Mouse (Mus musculus) MEL (cell line): ENCODE measurements around the gene Gfpt2. TPM values are rescaled to one million over a fixed set of nuclear protein-coding genes. Genes with fewer than 3 reads are reported as not detected.

Source experiments
- DNase-seq: peaks from one replicate; pipeline ENCODE4 v3.0.0; 2011; ENCODE audit warnings: low read depth, low spot score
- H3K27ac ChIP-seq: 2 replicates; pipeline ENCODE4 v1.5.1; 2012; ENCODE audit warnings: low read depth, mild to moderate bottlenecking, control low read depth, low read length, moderate library complexity; ENCODE audit not compliant: control insufficient read depth
- H3K27me3 ChIP-seq, 2 experiments: fragments of 150-350 bp in 1 of 2; sonication (generic) in 1 of 2; 2 replicates each; pipeline ENCODE4 v1.6.1; 2012; ENCODE audit warnings: low read length in 2 of 2, mild to moderate bottlenecking in 2 of 2, improper control_type of control experiment in 1 of 2, moderate library complexity in 1 of 2; ENCODE audit not compliant: insufficient read depth in 2 of 2, control insufficient read depth in 1 of 2
- H3K36me3 ChIP-seq, 2 experiments: 2 replicates each; pipeline ENCODE4 v1.6.1; 2012 to 2014; ENCODE audit warnings: low read length in 2 of 2, improper control_type of control experiment in 1 of 2, inconsistent platforms in 1 of 2, mild to moderate bottlenecking in 1 of 2; ENCODE audit not compliant: insufficient read depth in 2 of 2, control insufficient read depth in 1 of 2
- H3K4me1 ChIP-seq, 2 experiments: fragments of 150-350 bp in 1 of 2; sonication (generic) in 1 of 2; 2 replicates each; pipeline ENCODE4 v1.6.1; 2012; ENCODE audit warnings: low read length in 2 of 2, improper control_type of control experiment in 1 of 2, mild to moderate bottlenecking in 1 of 2; ENCODE audit not compliant: insufficient read depth in 2 of 2, control insufficient read depth in 1 of 2
- H3K4me3 ChIP-seq, 2 experiments: fragments of 150-350 bp in 1 of 2; sonication (generic) in 1 of 2; 2 replicates each; pipeline ENCODE4 v1.5.1; 2012; ENCODE audit warnings: low read depth in 2 of 2, low read length in 2 of 2, mild to moderate bottlenecking in 2 of 2, moderate library complexity in 2 of 2, control low read depth in 1 of 2, improper control_type of control experiment in 1 of 2; ENCODE audit not compliant: control insufficient read depth in 1 of 2, insufficient read depth in 1 of 2
- H3K79me2 ChIP-seq: 2 replicates; pipeline ENCODE4 v1.6.1; 2012; ENCODE audit warnings: mild to moderate bottlenecking, low read length, moderate library complexity; ENCODE audit not compliant: control insufficient read depth, poor library complexity, insufficient read depth
- H3K9ac ChIP-seq: 2 replicates; pipeline ENCODE4 v1.6.1; 2012; ENCODE audit warnings: low read depth, mild to moderate bottlenecking, control low read depth, low read length, moderate library complexity; ENCODE audit not compliant: control insufficient read depth, poor library complexity, severe bottlenecking
- H3K9me3 ChIP-seq: fragments of 150-350 bp; sonication (generic); replicated peaks from 2 replicates; pipeline ENCODE4 v1.6.1; 2012; ENCODE audit warnings: mild to moderate bottlenecking, low read length, improper control_type of control experiment, moderate library complexity; ENCODE audit not compliant: insufficient read depth
- CTCF ChIP-seq, 3 experiments: IDR thresholded peaks in 2 of 3; conservative IDR thresholded peaks in 1 of 3; 2 replicates each; pipeline ENCODE4 v1.5.1; 2011 to 2012; ENCODE audit warnings: low read length in 3 of 3, low read depth in 2 of 3, mild to moderate bottlenecking in 2 of 3, improper control_type of control experiment in 1 of 3, inconsistent platforms in 1 of 3, mixed read lengths in 1 of 3, moderate library complexity in 1 of 3; ENCODE audit not compliant: control insufficient read depth in 1 of 3, insufficient read depth in 1 of 3, poor library complexity in 1 of 3, severe bottlenecking in 1 of 3
- ELF1 ChIP-seq: IDR thresholded peaks from 2 replicates; pipeline ENCODE4 v1.6.1; 2014; ENCODE audit warnings: low read depth, mild to moderate bottlenecking, inconsistent platforms, low read length, improper control_type of control experiment, moderate library complexity
- EP300 ChIP-seq, 2 experiments: IDR thresholded peaks; 2 replicates each; pipeline ENCODE4 v1.6.1; 2011; ENCODE audit warnings: improper control_type of control experiment in 2 of 2, low read length in 2 of 2, low read depth in 1 of 2, mild to moderate bottlenecking in 1 of 2
- ETS1 ChIP-seq: IDR thresholded peaks from 2 replicates; pipeline ENCODE4 v1.6.1; 2012; ENCODE audit warnings: low read depth, mild to moderate bottlenecking, inconsistent platforms, low read length, improper control_type of control experiment, moderate library complexity
- GATA1 ChIP-seq: IDR thresholded peaks from 2 replicates; pipeline ENCODE4 v1.6.1; 2011; ENCODE audit warnings: low read depth, low read length, improper control_type of control experiment
- KAT2A ChIP-seq: conservative IDR thresholded peaks from 2 replicates; pipeline ENCODE4 v1.6.1; 2012; ENCODE audit warnings: low read depth, low read length, improper control_type of control experiment, inconsistent platforms
- MAFK ChIP-seq: IDR thresholded peaks from 2 replicates; pipeline ENCODE4 v1.6.1; 2011; ENCODE audit warnings: low read depth, mild to moderate bottlenecking, low read length, improper control_type of control experiment, borderline replicate concordance
- MAX ChIP-seq: IDR thresholded peaks from 2 replicates; pipeline ENCODE4 v1.6.1; 2011; ENCODE audit warnings: low read length, improper control_type of control experiment
- MAZ ChIP-seq: IDR thresholded peaks from 2 replicates; pipeline ENCODE4 v1.6.1; 2012; ENCODE audit warnings: low read depth, mild to moderate bottlenecking, inconsistent platforms, low read length, improper control_type of control experiment
- MEF2A ChIP-seq: IDR thresholded peaks from 2 replicates; pipeline ENCODE4 v1.6.1; 2014; ENCODE audit warnings: low read depth, mild to moderate bottlenecking, inconsistent platforms, low read length, improper control_type of control experiment; ENCODE audit not compliant: poor library complexity, insufficient replicate concordance, severe bottlenecking; ENCODE audit errors: extremely low read depth
- MXI1 ChIP-seq: IDR thresholded peaks from 2 replicates; pipeline ENCODE4 v1.6.1; 2011; ENCODE audit warnings: mild to moderate bottlenecking, low read depth, low read length, improper control_type of control experiment
- NRF1 ChIP-seq: IDR thresholded peaks from 2 replicates; pipeline ENCODE4 v1.6.1; 2014; ENCODE audit warnings: low read depth, mild to moderate bottlenecking, inconsistent platforms, low read length, improper control_type of control experiment, moderate library complexity; ENCODE audit not compliant: poor library complexity, insufficient read depth, severe bottlenecking
- POLR2AphosphoS2 ChIP-seq: IDR thresholded peaks from 2 replicates; pipeline ENCODE4 v1.6.1; 2011; ENCODE audit warnings: low read length, improper control_type of control experiment
- RAD21 ChIP-seq: IDR thresholded peaks from 2 replicates; pipeline ENCODE4 v1.6.1; 2011; ENCODE audit warnings: mild to moderate bottlenecking, low read depth, low read length, improper control_type of control experiment
- SMC3 ChIP-seq: IDR thresholded peaks from 2 replicates; pipeline ENCODE4 v1.6.1; 2011; ENCODE audit warnings: low read depth, low read length, improper control_type of control experiment
- TBP ChIP-seq: IDR thresholded peaks from 2 replicates; pipeline ENCODE4 v1.8.0; 2011; ENCODE audit warnings: low read depth, low read length, improper control_type of control experiment
- UBTF ChIP-seq: IDR thresholded peaks from 2 replicates; pipeline ENCODE4 v1.6.1; 2012; ENCODE audit warnings: low read depth, mild to moderate bottlenecking, inconsistent platforms, low read length, improper control_type of control experiment, moderate library complexity, borderline replicate concordance; ENCODE audit not compliant: insufficient read depth
- USF2 ChIP-seq, 2 experiments: IDR thresholded peaks; 2 replicates each; pipeline ENCODE4 v1.6.1; 2011 to 2012; ENCODE audit warnings: improper control_type of control experiment in 2 of 2, low read length in 2 of 2, borderline replicate concordance in 1 of 2, inconsistent platforms in 1 of 2, low read depth in 1 of 2, mild to moderate bottlenecking in 1 of 2; ENCODE audit not compliant: insufficient read depth in 1 of 2
- ZC3H11A ChIP-seq: IDR thresholded peaks from 2 replicates; pipeline ENCODE4 v1.6.1; 2012; ENCODE audit warnings: low read depth, mild to moderate bottlenecking, inconsistent platforms, low read length, improper control_type of control experiment
- ZNF384 ChIP-seq: IDR thresholded peaks from 2 replicates; pipeline ENCODE4 v1.6.1; 2012; ENCODE audit warnings: low read depth, mild to moderate bottlenecking, inconsistent platforms, low read length, improper control_type of control experiment
- polyA plus RNA-seq, 2 experiments: library from polyadenylated mRNA; stranded (reverse) in 1 of 2; unstranded in 1 of 2; fragments of >175 nt in 1 of 2; fragments of >200 nt in 1 of 2; gene quantifications; 2 replicates each; pipeline versions ENCODE4 v1.2.1 to v1.2.4; 2012; ENCODE audit warnings: low replicate concordance in 2 of 2, low read depth in 1 of 2; ENCODE audit not compliant: insufficient read length in 2 of 2, insufficient read depth in 1 of 2, missing spikeins in 1 of 2
- total RNA-seq: library from RNA; depleted of rRNA; stranded (reverse); fragments of 300-350 nt; gene quantifications from 2 replicates; pipeline ENCODE4 v1.2.3, GENCODE M21; 2012

The Gfpt2 gene
- total and polyA plus RNA-seq, 3 experiments, result 4.0 to 8.0 TPM; not detected in 1

- TF ChIP-seq POLR2AphosphoS2, result peak; percentile 91; the same call in 1 of the 2 replicates
- peak; percentile 88 for TF ChIP-seq MXI1
- no peak for TF ChIP-seq MAFK
- TF ChIP-seq UBTF, result peak; percentile 92; the same call in 1 of the 2 replicates
- TF ChIP-seq, all 39 proteins: peak for 18
Measured at GRCm38 (mm10) chr11:49793619-49794341, at the start of gene Gfpt2 (continued).

GRCm38 (mm10) chr11:49744981-49745380 is 49.0 kb upstream of the Gfpt2 start:
- Histone ChIP-seq H3K36me3 (peaks cover 0 to 4% of the 10 kb centered on the region in 2 experiments; a peak in 2 of 4 replicates), H3K9ac (no peak overlapping the region), H3K4me1 (peaks cover 0 to 6% of the 10 kb centered on the region in 2 experiments; a peak in 1 of 4 replicates), H3K27ac (no peak overlapping the region), H3K4me3 (no peak overlapping the region), H3K9me3 (no peaks in the 10 kb centered on the region), H3K27me3 (peaks cover 0 to 1% of the 10 kb centered on the region in 2 experiments; a peak in 1 of 4 replicates), H3K79me2 (no peaks in the 10 kb centered on the region)
- DNase-seq, result no peak
- TF ChIP-seq MEF2A, result no peak
- no peak for TF ChIP-seq GATA1
- no peak for TF ChIP-seq ZC3H11A
- no peak for TF ChIP-seq NRF1
- TF ChIP-seq MAX, result no peak
- no peak for TF ChIP-seq USF2 (IDR thresholded peaks at IDR 0.05; ENCODE audit: borderline replicate concordance in 1 of 2, insufficient read depth in 1 of 2, low read depth in 1 of 2, low read length in 2 of 2)
- TF ChIP-seq TBP, result no peak

- no peak overlapping the region for H3K9ac ChIP-seq
- no peaks in the 10 kb centered on the region; a peak in 1 of 4 replicates for H3K4me1 ChIP-seq
- no peak overlapping the region for H3K27ac ChIP-seq
- DNase-seq, result no peak
- no peak overlapping the region for H3K4me3 ChIP-seq
- no peaks in the 10 kb centered on the region for H3K79me2 ChIP-seq
- H3K9me3 ChIP-seq, result no peaks in the 10 kb centered on the region
- TF ChIP-seq MAZ (no peak), RAD21 (no peak), ELF1 (no peak), ZC3H11A (no peak), EP300 (IDR thresholded peaks at IDR 0.05; ENCODE audit: low read depth in 1 of 2, low read length in 2 of 2) (no peak), POLR2AphosphoS2 (no peak), ETS1 (no peak), SMC3 (no peak), CTCF (IDR thresholded peaks at IDR 0.05 in 2 of 3, conservative IDR thresholded peaks at IDR 0.05 in 1 of 3; ENCODE audit: control insufficient read depth in 1 of 3, insufficient read depth in 1 of 3, low read depth in 2 of 3, low read length in 3 of 3, poor library complexity in 1 of 3, severe bottlenecking in 1 of 3) (no peak), KAT2A (no peak), ZNF384 (no peak)
- TF ChIP-seq, all 39 proteins: peak for 0
- H3K36me3 ChIP-seq, result no peaks in the 10 kb centered on the region
- H3K27me3 ChIP-seq, result peaks cover 0 to 1% of the 10 kb centered on the region in 2 experiments; a peak in 2 of 4 replicates
Measured at GRCm38 (mm10) chr11:49745839-49746238, 48.1 kb upstream of the Gfpt2 start.
